Mouse (Mus musculus) MEL (cell line): ENCODE data around the gene Trmt1. TPM values are rescaled to one million over a fixed set of nuclear protein-coding genes. Genes with fewer than 3 reads are reported as not detected.

Experiments
- DNase-seq: peaks from one replicate; pipeline ENCODE4 v3.0.0; 2011; ENCODE audit warnings: low read depth, low spot score
- H3K27ac ChIP-seq: 2 replicates; pipeline ENCODE4 v1.5.1; 2012; ENCODE audit warnings: low read depth, mild to moderate bottlenecking, control low read depth, low read length, moderate library complexity; ENCODE audit not compliant: control insufficient read depth
- H3K27me3 ChIP-seq, 2 experiments: fragments of 150-350 bp in 1 of 2; sonication (generic) in 1 of 2; 2 replicates each; pipeline ENCODE4 v1.6.1; 2012; ENCODE audit warnings: low read length in 2 of 2, mild to moderate bottlenecking in 2 of 2, improper control_type of control experiment in 1 of 2, moderate library complexity in 1 of 2; ENCODE audit not compliant: insufficient read depth in 2 of 2, control insufficient read depth in 1 of 2
- H3K36me3 ChIP-seq, 2 experiments: 2 replicates each; pipeline ENCODE4 v1.6.1; 2012 to 2014; ENCODE audit warnings: low read length in 2 of 2, improper control_type of control experiment in 1 of 2, inconsistent platforms in 1 of 2, mild to moderate bottlenecking in 1 of 2; ENCODE audit not compliant: insufficient read depth in 2 of 2, control insufficient read depth in 1 of 2
- H3K4me1 ChIP-seq, 2 experiments: fragments of 150-350 bp in 1 of 2; sonication (generic) in 1 of 2; 2 replicates each; pipeline ENCODE4 v1.6.1; 2012; ENCODE audit warnings: low read length in 2 of 2, improper control_type of control experiment in 1 of 2, mild to moderate bottlenecking in 1 of 2; ENCODE audit not compliant: insufficient read depth in 2 of 2, control insufficient read depth in 1 of 2
- H3K4me3 ChIP-seq, 2 experiments: fragments of 150-350 bp in 1 of 2; sonication (generic) in 1 of 2; 2 replicates each; pipeline ENCODE4 v1.5.1; 2012; ENCODE audit warnings: low read depth in 2 of 2, low read length in 2 of 2, mild to moderate bottlenecking in 2 of 2, moderate library complexity in 2 of 2, control low read depth in 1 of 2, improper control_type of control experiment in 1 of 2; ENCODE audit not compliant: control insufficient read depth in 1 of 2, insufficient read depth in 1 of 2
- H3K79me2 ChIP-seq: 2 replicates; pipeline ENCODE4 v1.6.1; 2012; ENCODE audit warnings: mild to moderate bottlenecking, low read length, moderate library complexity; ENCODE audit not compliant: control insufficient read depth, poor library complexity, insufficient read depth
- H3K9ac ChIP-seq: 2 replicates; pipeline ENCODE4 v1.6.1; 2012; ENCODE audit warnings: low read depth, mild to moderate bottlenecking, control low read depth, low read length, moderate library complexity; ENCODE audit not compliant: control insufficient read depth, poor library complexity, severe bottlenecking
- H3K9me3 ChIP-seq: fragments of 150-350 bp; sonication (generic); replicated peaks from 2 replicates; pipeline ENCODE4 v1.6.1; 2012; ENCODE audit warnings: mild to moderate bottlenecking, low read length, improper control_type of control experiment, moderate library complexity; ENCODE audit not compliant: insufficient read depth
- CHD1 ChIP-seq: IDR thresholded peaks from 2 replicates; pipeline ENCODE4 v1.6.1; 2012; ENCODE audit warnings: low read depth, mild to moderate bottlenecking, inconsistent platforms, low read length, improper control_type of control experiment
- CHD2 ChIP-seq: IDR thresholded peaks from 2 replicates; pipeline ENCODE4 v1.6.1; 2011; ENCODE audit warnings: low read length, improper control_type of control experiment
- CTCF ChIP-seq, 3 experiments: IDR thresholded peaks in 2 of 3; conservative IDR thresholded peaks in 1 of 3; 2 replicates each; pipeline ENCODE4 v1.5.1; 2011 to 2012; ENCODE audit warnings: low read length in 3 of 3, low read depth in 2 of 3, mild to moderate bottlenecking in 2 of 3, improper control_type of control experiment in 1 of 3, inconsistent platforms in 1 of 3, mixed read lengths in 1 of 3, moderate library complexity in 1 of 3; ENCODE audit not compliant: control insufficient read depth in 1 of 3, insufficient read depth in 1 of 3, poor library complexity in 1 of 3, severe bottlenecking in 1 of 3
- E2F4 ChIP-seq: IDR thresholded peaks from 2 replicates; pipeline ENCODE4 v1.6.1; 2011; ENCODE audit warnings: low read depth, low read length, improper control_type of control experiment, borderline replicate concordance
- ELF1 ChIP-seq: IDR thresholded peaks from 2 replicates; pipeline ENCODE4 v1.6.1; 2014; ENCODE audit warnings: low read depth, mild to moderate bottlenecking, inconsistent platforms, low read length, improper control_type of control experiment, moderate library complexity
- ETS1 ChIP-seq: IDR thresholded peaks from 2 replicates; pipeline ENCODE4 v1.6.1; 2012; ENCODE audit warnings: low read depth, mild to moderate bottlenecking, inconsistent platforms, low read length, improper control_type of control experiment, moderate library complexity
- GATA1 ChIP-seq: IDR thresholded peaks from 2 replicates; pipeline ENCODE4 v1.6.1; 2011; ENCODE audit warnings: low read depth, low read length, improper control_type of control experiment
- HCFC1 ChIP-seq: IDR thresholded peaks from 2 replicates; pipeline ENCODE4 v1.6.1; 2012; ENCODE audit warnings: low read depth, mild to moderate bottlenecking, inconsistent platforms, low read length, improper control_type of control experiment, moderate library complexity
- JUND ChIP-seq: IDR thresholded peaks from 2 replicates; pipeline ENCODE4 v1.6.1; 2011; ENCODE audit warnings: low read depth, mild to moderate bottlenecking, improper control_type of control experiment, low read length
- KAT2A ChIP-seq: conservative IDR thresholded peaks from 2 replicates; pipeline ENCODE4 v1.6.1; 2012; ENCODE audit warnings: low read depth, low read length, improper control_type of control experiment, inconsistent platforms
- MAFK ChIP-seq: IDR thresholded peaks from 2 replicates; pipeline ENCODE4 v1.6.1; 2011; ENCODE audit warnings: low read depth, mild to moderate bottlenecking, low read length, improper control_type of control experiment, borderline replicate concordance
- MAZ ChIP-seq: IDR thresholded peaks from 2 replicates; pipeline ENCODE4 v1.6.1; 2012; ENCODE audit warnings: low read depth, mild to moderate bottlenecking, inconsistent platforms, low read length, improper control_type of control experiment
- MYB ChIP-seq: IDR thresholded peaks from 2 replicates; pipeline ENCODE4 v1.6.1; 2011; ENCODE audit warnings: mild to moderate bottlenecking, low read depth, low read length, improper control_type of control experiment
- MYC ChIP-seq: IDR thresholded peaks from 2 replicates; pipeline ENCODE4 v1.6.1; 2011; ENCODE audit warnings: low read depth, mild to moderate bottlenecking, low read length, improper control_type of control experiment, moderate library complexity
- NELFE ChIP-seq: IDR thresholded peaks from 2 replicates; pipeline ENCODE4 v1.6.1; 2011; ENCODE audit warnings: low read depth, low read length, improper control_type of control experiment
- RAD21 ChIP-seq: IDR thresholded peaks from 2 replicates; pipeline ENCODE4 v1.6.1; 2011; ENCODE audit warnings: mild to moderate bottlenecking, low read depth, low read length, improper control_type of control experiment
- RCOR1 ChIP-seq: IDR thresholded peaks from 2 replicates; pipeline ENCODE4 v1.6.1; 2012; ENCODE audit warnings: low read depth, mild to moderate bottlenecking, inconsistent platforms, low read length, improper control_type of control experiment
- SIN3A ChIP-seq: IDR thresholded peaks from 2 replicates; pipeline ENCODE4 v1.6.1; 2012; ENCODE audit warnings: low read length, improper control_type of control experiment, inconsistent platforms
- TCF12 ChIP-seq: IDR thresholded peaks from 2 replicates; pipeline ENCODE4 v1.6.1; 2014; ENCODE audit warnings: low read depth, mild to moderate bottlenecking, inconsistent platforms, low read length, improper control_type of control experiment, moderate library complexity
- ZC3H11A ChIP-seq: IDR thresholded peaks from 2 replicates; pipeline ENCODE4 v1.6.1; 2012; ENCODE audit warnings: low read depth, mild to moderate bottlenecking, inconsistent platforms, low read length, improper control_type of control experiment
- ZKSCAN1 ChIP-seq: IDR thresholded peaks from 2 replicates; pipeline ENCODE4 v1.6.1; 2012; ENCODE audit warnings: low read depth, mild to moderate bottlenecking, inconsistent platforms, low read length, improper control_type of control experiment, moderate library complexity
- polyA plus RNA-seq, 2 experiments: library from polyadenylated mRNA; stranded (reverse) in 1 of 2; unstranded in 1 of 2; fragments of >175 nt in 1 of 2; fragments of >200 nt in 1 of 2; gene quantifications; 2 replicates each; pipeline versions ENCODE4 v1.2.1 to v1.2.4; 2012; ENCODE audit warnings: low replicate concordance in 2 of 2, low read depth in 1 of 2; ENCODE audit not compliant: insufficient read length in 2 of 2, insufficient read depth in 1 of 2, missing spikeins in 1 of 2
- total RNA-seq: library from RNA; depleted of rRNA; stranded (reverse); fragments of 300-350 nt; gene quantifications from 2 replicates; pipeline ENCODE4 v1.2.3, GENCODE M21; 2012

Trmt1 gene
- total and polyA plus RNA-seq, 3 experiments, result 183 to 221 TPM; not detected in 1

GRCm38 (mm10) chr8:84730541-84731370 lies 44.6 kb downstream of the Trmt1 start (continued):
- TF ChIP-seq CHD1 (no peak), MYB (peak; percentile 95), ZKSCAN1 (no peak), SIN3A (peak; percentile 98), ZC3H11A (peak; percentile 9; the same call in 1 of the 2 replicates)

- peaks cover 29 to 42% of the 10 kb centered on the region in 2 experiments for H3K4me1 ChIP-seq
- TF ChIP-seq TCF12 (peak; percentile 5; the same call in 1 of the 2 replicates), ETS1 (no peak)
- H3K27me3 ChIP-seq, result no peaks in the 10 kb centered on the region
- peak overlapping the region; percentile 63 for H3K9ac ChIP-seq
- H3K27ac ChIP-seq, result peak overlapping the region; percentile 89
- DNase-seq, result no peak
- peaks cover 3% of the 10 kb centered on the region; the same call in 1 of the 2 replicates for H3K79me2 ChIP-seq
- no peak overlapping the region for H3K4me3 ChIP-seq
- no peaks in the 10 kb centered on the region for H3K9me3 ChIP-seq
- peaks cover 0 to 40% of the 10 kb centered on the region in 2 experiments; a peak in 2 of 4 replicates for H3K36me3 ChIP-seq
Observed at GRCm38 (mm10) chr8:84731371-84732177, 45.5 kb downstream of the Trmt1 start.

GRCm38 (mm10) chr8:84732545-84732944 lies 46.4 kb downstream of the Trmt1 start:
- peaks cover 0 to 36% of the 10 kb centered on the region in 2 experiments; a peak in 3 of 4 replicates for H3K36me3 ChIP-seq

GRCm38 (mm10) chr8:84732996-84733395 lies 46.9 kb downstream of the Trmt1 start:
- Histone ChIP-seq H3K79me2 (peaks cover 3% of the 10 kb centered on the region; the same call in 1 of the 2 replicates), H3K27me3 (no peaks in the 10 kb centered on the region), H3K27ac (no peak overlapping the region), H3K36me3 (peaks cover 0 to 33% of the 10 kb centered on the region in 2 experiments; a peak in 3 of 4 replicates), H3K4me3 (no peak overlapping the region), H3K4me1 (peaks cover 29 to 42% of the 10 kb centered on the region in 2 experiments), H3K9me3 (no peaks in the 10 kb centered on the region), H3K9ac (no peak overlapping the region)
- no peak for DNase-seq
- TF ChIP-seq E2F4 (no peak), GATA1 (no peak), MAFK (no peak), MAZ (no peak), CHD2 (no peak), ZC3H11A (no peak), MYC (no peak), NELFE (no peak), HCFC1 (no peak), ELF1 (no peak), JUND (no peak), RAD21 (no peak), RCOR1 (no peak), KAT2A (no peak)

More at GRCm38 (mm10) chr8:84732545-84732944, 46.4 kb downstream of the Trmt1 start:
- no peak overlapping the region for H3K4me3 ChIP-seq
- no peaks in the 10 kb centered on the region for H3K27me3 ChIP-seq
- no peak for DNase-seq
- H3K79me2 ChIP-seq, result peaks cover 3% of the 10 kb centered on the region; the same call in 1 of the 2 replicates
- H3K9ac ChIP-seq, result no peak overlapping the region
- H3K9me3 ChIP-seq, result no peaks in the 10 kb centered on the region
- H3K27ac ChIP-seq, result no peak overlapping the region
- TF ChIP-seq E2F4, result no peak
- no peak for TF ChIP-seq CTCF (IDR thresholded peaks at IDR 0.05 in 2 of 3, conservative IDR thresholded peaks at IDR 0.05 in 1 of 3; ENCODE audit: control insufficient read depth in 1 of 3, insufficient read depth in 1 of 3, low read depth in 2 of 3, low read length in 3 of 3, poor library complexity in 1 of 3, severe bottlenecking in 1 of 3)
- H3K4me1 ChIP-seq, result peaks cover 29 to 42% of the 10 kb centered on the region in 2 experiments
